ENCODE assay signal across 8 mouse cellular contexts in genomic region chr13:54242380-54242779, GRCm38 (mm10). TPM values are rescaled to one million over a fixed set of nuclear protein-coding genes. Genes with fewer than 3 reads are reported as not detected.
DNase-seq lines count a peak whose midpoint lies in the region; ATAC-seq and TF ChIP-seq lines count a peak whose summit lies in the region.

No protein-coding gene starts in this region.

- TF ChIP-seq CTCF in thymus, adult 2 months (IDR thresholded peaks at IDR 0.05; ENCODE audit: borderline replicate concordance, control insufficient read depth, extremely low read depth, insufficient read depth, low read length, poor library complexity), result no peak

- no peak overlapping the region for H3K4me3 ChIP-seq in thymus, adult 2 months (ENCODE audit: control insufficient read depth, insufficient read depth, low read length)
- no peak overlapping the region for H3K4me3 ChIP-seq in forebrain, embryonic 16.5 days (replicated peaks; ENCODE audit: low read length)

- no peak for TF ChIP-seq POLR2A in thymus, adult 2 months (IDR thresholded peaks at IDR 0.05; ENCODE audit: control insufficient read depth, extremely low read depth, insufficient read depth, low read length, poor library complexity)

- no peaks in the 10 kb centered on the region for H3K4me1 ChIP-seq in thymus, adult 2 months (replicated peaks; ENCODE audit: control insufficient read depth, insufficient read depth, low read length)
- peaks cover 6% of the 10 kb centered on the region for H3K4me1 ChIP-seq in forebrain, embryonic 16.5 days (replicated peaks; ENCODE audit: control insufficient read depth, insufficient read depth, low read length)

- no peaks in the 10 kb centered on the region for H3K9me3 ChIP-seq in forebrain, embryonic 16.5 days (ENCODE audit: control insufficient read depth, low read length)

- no peak overlapping the region for H3K9ac ChIP-seq in forebrain, embryonic 16.5 days (replicated peaks; ENCODE audit: low read depth, low read length)

- no peak overlapping the region for H3K27ac ChIP-seq in thymus, adult 2 months (ENCODE audit: control insufficient read depth, insufficient read depth, low read length)
- no peak overlapping the region for H3K27ac ChIP-seq in forebrain, embryonic 16.5 days (ENCODE audit: low read length)

- DNase-seq in gastrocnemius, adult 18-20 months (ENCODE audit: low spot score), result peak; percentile 49
- DNase-seq in gastrocnemius, postnatal 14 days, result no peak
- peak; percentile 47 for DNase-seq in thymus, adult 2 months
- DNase-seq in thymus, adult 18-20 months, result no peak
- peak; percentile 39 to 45 for DNase-seq in kidney, postnatal 25 days
- peak; percentile 44 for DNase-seq in thymus, postnatal 14 days

- no peak overlapping the region for H3K4me2 ChIP-seq in forebrain, embryonic 16.5 days (ENCODE audit: low read length)

- WGBS in thymus, adult 2 months, result 30% methylated on average over 5 of the region's 5 CpGs
- WGBS in forebrain, embryonic 16.5 days, result 72% methylated on average over 5 of the region's 5 CpGs

- intact Hi-C loops in gastrocnemius, postnatal 14 days (cut with DNase I; ENCODE audit: low total_unique reads), result no loop called here

- no peaks in the 10 kb centered on the region for H3K27me3 ChIP-seq in thymus, adult 2 months (ENCODE audit: control insufficient read depth, insufficient read depth, low read length)
- no peaks in the 10 kb centered on the region for H3K27me3 ChIP-seq in forebrain, embryonic 16.5 days (replicated peaks; ENCODE audit: control insufficient read depth, insufficient read depth, low read length)

- no peak for ATAC-seq in forebrain, embryonic 16.5 days
- ATAC-seq in activated CD4-positive, CD25-positive, alpha-beta regulatory T cell, adult 4 months, result no peak

- H3K36me3 ChIP-seq in thymus, adult 2 months (ENCODE audit: control insufficient read depth, insufficient read depth, low read length), result no peaks in the 10 kb centered on the region
- H3K36me3 ChIP-seq in forebrain, embryonic 16.5 days (ENCODE audit: control insufficient read depth, insufficient read depth), result no peaks in the 10 kb centered on the region

RNA-seq across cellular contexts. Expression of gene Hrh2, which starts 50.5 kb away (rescaled TPM):
- under 1 TPM; 0.05 to 0.19 TPM for total RNA-seq in gastrocnemius, adult 18-20 months (2021)
- total RNA-seq in gastrocnemius, postnatal 14 days (2021), result not detected
- polyA plus RNA-seq in thymus, adult 2 months (2012; rRNA removed), result 3.8 and 4.2 TPM in 2 replicates
- polyA plus RNA-seq in forebrain, embryonic 16.5 days (2015; fragmentation: Nextera tagmentation; extraction: Ambion mirVana), result 0.73 and 0.77 TPM in 2 replicates
- 10 to 100 TPM in 1 of 2 experiments, 1 to 10 TPM in 1; 9.2 to 12.0 TPM for polyA plus RNA-seq in activated CD4-positive, CD25-positive, alpha-beta regulatory T cell, adult 4 months (2017; shearing (Covaris generic))

Comparison
In these comparisons a context has a peak if more than half of its experiments do, and no peak if none do; other contexts are left out.
1. DNase-seq: peak in gastrocnemius, adult 18-20 months (single experiment), thymus, adult 2 months (single experiment), kidney, postnatal 25 days (2 of 2) and thymus, postnatal 14 days (single experiment); none in gastrocnemius, postnatal 14 days (single experiment) and thymus, adult 18-20 months (0 of 2).